Mouse (Mus musculus): ENCODE data around the gene Procr. TPM values are rescaled to one million over a fixed set of nuclear protein-coding genes. Genes with fewer than 3 reads are reported as not detected.

The Procr gene
- polyA plus RNA-seq, 3 experiments from 2014 or later: 0.23 TPM; not detected in 2

Other genes starting within 250 kb of the Procr start
- gene Acss2, start 233.2 kb upstream of the Procr start, polyA plus RNA-seq (2017; shearing (Covaris generic)): 10 to 100 TPM in 2 of 3 experiments, 1 to 10 TPM in 1; 6.9 to 17.6 (median 15.9) TPM
- 10 to 100 TPM in 2 of 3 experiments, 1 to 10 TPM in 1; 8.4 to 21.5 (median 17.2) TPM for gene Ggt7, start 232.9 kb upstream of the Procr start, polyA plus RNA-seq (2017; shearing (Covaris generic))
- gene Gss, start 158.3 kb upstream of the Procr start, polyA plus RNA-seq (2017; shearing (Covaris generic)): 10 to 100 TPM; 13.4 to 17.2 (median 15.1) TPM
- gene Myh7b, start 139.9 kb upstream of the Procr start, polyA plus RNA-seq (2017; shearing (Covaris generic)): under 1 TPM in 1 of 3 experiments, not detected in 2; 0.12 TPM
- 10 to 100 TPM; 38.5 to 56.7 (median 43.8) TPM for gene Trpc4ap, start 58.7 kb upstream of the Procr start, polyA plus RNA-seq (2017; shearing (Covaris generic))
- gene Edem2, start 21.6 kb upstream of the Procr start, polyA plus RNA-seq (2017; shearing (Covaris generic)): 10 to 100 TPM; 38.5 to 41.2 (median 39.8) TPM
- not detected for gene Gm17581, start 15.3 kb upstream of the Procr start, polyA plus RNA-seq (2017; shearing (Covaris generic))
- gene Mmp24, start 24.2 kb downstream of the Procr start, polyA plus RNA-seq (2017; shearing (Covaris generic)): not detected
- gene BC029722, start 68.3 kb downstream of the Procr start, polyA plus RNA-seq (2017; shearing (Covaris generic)): 10 to 100 TPM; 12.6 to 16.8 (median 15.9) TPM
- gene Eif6, start 75.8 kb downstream of the Procr start, polyA plus RNA-seq (2017; shearing (Covaris generic)): 10 to 100 TPM; 65.0 to 78.8 (median 71.9) TPM
- gene Fam83c, start 83.7 kb downstream of the Procr start, polyA plus RNA-seq (2017; shearing (Covaris generic)): not detected
- 10 to 100 TPM; 34.5 to 47.4 (median 36.3) TPM for gene Uqcc1, start 179.2 kb downstream of the Procr start, polyA plus RNA-seq (2017; shearing (Covaris generic))
- not detected for gene Gm15557, start 189.6 kb downstream of the Procr start, polyA plus RNA-seq (2017; shearing (Covaris generic))
- gene Gdf5, start 194.2 kb downstream of the Procr start, polyA plus RNA-seq (2017; shearing (Covaris generic)): not detected
- 10 to 100 TPM; 30.4 to 48.2 (median 47.9) TPM for gene Cep250, start 205.3 kb downstream of the Procr start, polyA plus RNA-seq (2017; shearing (Covaris generic))